Mouse (Mus musculus): ENCODE measurements around the gene Kbtbd13. TPM values are rescaled to one million over a fixed set of nuclear protein-coding genes. Genes with fewer than 3 reads are reported as not detected.

Gene Kbtbd13
- not detected in 2 replicates for polyA plus RNA-seq (2011; ENCODE audit: insufficient read length, low read depth, missing spikeins)

DNA sequence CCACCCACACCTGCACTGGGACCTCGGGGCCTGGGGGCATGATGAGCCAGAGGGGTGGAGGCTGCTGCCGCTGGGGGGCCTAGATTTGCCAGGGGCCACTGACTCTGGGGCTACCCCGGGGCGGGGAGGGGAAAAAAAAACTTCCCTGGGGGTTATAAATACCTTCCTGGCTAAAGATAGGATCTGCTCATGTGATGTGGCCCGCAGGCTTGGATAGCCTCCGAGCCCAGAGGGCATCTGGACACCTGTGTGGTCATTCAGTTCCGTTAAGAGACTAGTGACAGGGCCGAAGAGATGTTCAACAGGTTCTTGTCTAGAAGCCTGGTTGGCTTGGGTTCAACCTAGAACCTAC is at the start of gene Kbtbd13:
Gene Kbtbd13, minus strand, starts transcription at position 40 of the 352 bp plus-strand sequence.
- H3K27ac ChIP-seq (ENCODE audit: insufficient read depth, low read length): no peak within 1 kb of the TSS
- TF ChIP-seq CTCF (IDR thresholded peaks at IDR 0.05; ENCODE audit: borderline replicate concordance, insufficient read depth, low read length): no peak
- no peak for TF ChIP-seq POLR2A (IDR thresholded peaks at IDR 0.05; ENCODE audit: low read depth, low read length)

DNA sequence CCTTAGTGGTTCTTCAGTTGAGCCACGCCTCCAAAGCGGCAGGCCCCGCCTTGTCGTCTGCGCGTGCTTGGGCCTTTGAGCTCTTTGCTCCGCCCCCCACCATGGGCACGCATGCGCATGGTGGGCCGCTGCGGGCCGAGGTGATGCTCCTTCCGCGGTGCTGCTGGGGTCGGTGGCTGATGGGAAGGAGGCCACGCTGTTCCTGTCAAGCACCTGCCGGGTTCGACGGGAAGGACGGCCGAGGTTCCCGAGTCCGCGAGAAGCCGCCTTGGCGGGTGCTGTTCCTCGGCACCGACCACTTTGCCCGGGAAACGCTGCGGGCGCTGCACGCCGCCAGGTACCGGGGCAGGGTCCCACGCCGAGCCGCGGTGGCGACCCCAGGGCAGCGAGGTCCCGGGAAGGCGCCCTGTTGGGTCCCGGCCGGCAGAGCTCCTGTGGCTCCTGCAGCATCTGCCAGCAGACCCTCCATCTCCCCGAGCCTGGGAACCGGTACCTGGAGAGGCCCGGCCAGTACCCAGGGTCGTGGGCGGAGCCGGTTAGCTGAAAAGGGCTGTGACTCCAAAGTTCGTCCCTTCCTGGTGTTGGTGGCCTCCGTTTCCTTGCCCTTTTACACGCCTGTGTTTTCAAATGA is 44.3 kb upstream of the Kbtbd13 start, which contains the start of gene Mtfmt:
Gene Mtfmt, plus strand, starts transcription at position 112 of the 631 bp plus-strand sequence.
- Histone ChIP-seq H3K4me1 (ENCODE audit: control insufficient read depth, insufficient read depth, low read length) (no peaks in the 10 kb centered on the region), H3K4me3 (ENCODE audit: insufficient read depth, low read length) (peak within 1 kb of the TSS; percentile 82), H3K27ac (ENCODE audit: insufficient read depth, low read length) (no peak within 1 kb of the TSS)
- no peak for TF ChIP-seq CTCF (IDR thresholded peaks at IDR 0.05; ENCODE audit: borderline replicate concordance, insufficient read depth, low read length)
- TF ChIP-seq POLR2A (IDR thresholded peaks at IDR 0.05; ENCODE audit: low read depth, low read length): peak; percentile 97

More for the DNA sequence above, at the start of gene Kbtbd13:
- H3K4me1 ChIP-seq (ENCODE audit: control insufficient read depth, insufficient read depth, low read length): no peaks in the 10 kb centered on the region; the same call in 1 of the 2 replicates
- peak within 1 kb of the TSS; percentile 8; the same call in 1 of the 2 replicates for H3K4me3 ChIP-seq (ENCODE audit: insufficient read depth, low read length)

DNA sequence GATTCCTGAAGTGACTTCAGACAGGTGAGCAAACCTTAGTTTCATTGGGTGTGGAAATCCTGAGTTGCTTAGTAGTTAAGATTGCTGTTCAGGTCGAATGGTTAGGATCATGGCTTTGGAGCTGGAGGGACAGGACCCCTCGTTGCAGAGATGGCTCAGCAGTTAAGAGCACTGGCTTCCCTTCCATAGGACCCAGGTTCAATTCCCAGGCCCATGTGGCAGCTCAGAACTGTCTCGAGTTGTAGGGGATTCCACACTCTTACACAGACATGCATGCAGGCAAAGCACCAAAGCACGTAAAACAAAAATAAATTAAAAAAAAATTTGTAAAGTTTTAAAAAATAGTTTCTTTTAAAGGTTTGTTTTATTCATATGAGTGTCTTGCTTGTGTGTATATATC is 43.8 kb upstream of the Kbtbd13 start:
- no peak for TF ChIP-seq POLR2A (IDR thresholded peaks at IDR 0.05; ENCODE audit: low read depth, low read length)
- TF ChIP-seq CTCF (IDR thresholded peaks at IDR 0.05; ENCODE audit: borderline replicate concordance, insufficient read depth, low read length): no peak
- no peak overlapping the region for H3K27ac ChIP-seq (ENCODE audit: insufficient read depth, low read length)
- no peak overlapping the region for H3K4me3 ChIP-seq (ENCODE audit: insufficient read depth, low read length)
- no peaks in the 10 kb centered on the region for H3K4me1 ChIP-seq (ENCODE audit: control insufficient read depth, insufficient read depth, low read length)

DNA sequence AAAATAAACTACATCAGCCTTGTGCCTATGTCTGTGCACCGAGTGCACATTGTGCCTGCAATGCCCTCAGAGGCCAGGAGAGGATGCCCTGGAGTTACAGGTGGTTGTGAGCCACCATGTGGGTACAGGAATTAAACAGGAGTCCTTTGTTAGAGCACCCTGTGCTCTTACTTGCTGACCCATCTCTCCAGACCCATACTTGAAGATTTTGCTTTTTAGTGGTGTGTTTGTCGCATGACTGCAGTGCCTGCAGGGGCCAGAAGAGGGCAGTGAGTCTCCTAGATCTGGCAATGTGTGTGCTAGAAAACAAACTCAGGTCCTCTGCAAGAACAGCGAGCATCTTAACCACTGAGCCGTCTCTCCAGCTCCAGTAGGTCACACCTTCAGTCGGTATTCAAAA is 42.7 kb upstream of the Kbtbd13 start:
- Histone ChIP-seq H3K4me1 (ENCODE audit: control insufficient read depth, insufficient read depth, low read length) (no peaks in the 10 kb centered on the region), H3K27ac (ENCODE audit: insufficient read depth, low read length) (no peak overlapping the region), H3K4me3 (ENCODE audit: insufficient read depth, low read length) (no peak overlapping the region)
- TF ChIP-seq CTCF (IDR thresholded peaks at IDR 0.05; ENCODE audit: borderline replicate concordance, insufficient read depth, low read length): peak; percentile 53; the same call in 1 of the 2 replicates
- TF ChIP-seq POLR2A (IDR thresholded peaks at IDR 0.05; ENCODE audit: low read depth, low read length): no peak

DNA sequence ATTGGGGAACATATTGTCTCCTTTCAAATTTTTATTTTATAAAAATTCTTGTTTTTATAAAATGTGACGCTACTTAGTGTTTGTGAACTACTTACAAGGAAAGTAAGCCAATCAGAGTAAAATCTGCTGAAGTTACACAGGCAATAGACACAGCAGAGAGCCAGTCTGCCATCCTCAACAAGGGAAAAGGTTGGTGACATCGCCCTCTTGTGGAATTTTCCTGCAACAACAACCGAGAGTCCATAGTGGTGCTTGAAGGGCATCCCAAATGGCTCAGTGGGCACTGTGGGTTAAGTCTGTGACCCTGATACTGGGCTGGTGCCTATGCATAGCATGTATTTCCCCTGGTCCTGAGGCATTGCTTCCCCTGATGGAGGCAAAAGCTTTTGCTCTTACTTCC is 40.8 kb upstream of the Kbtbd13 start:
- H3K27ac ChIP-seq (ENCODE audit: insufficient read depth, low read length): no peak overlapping the region
- TF ChIP-seq CTCF (IDR thresholded peaks at IDR 0.05; ENCODE audit: borderline replicate concordance, insufficient read depth, low read length) (peak; percentile 55; the same call in 1 of the 2 replicates), POLR2A (IDR thresholded peaks at IDR 0.05; ENCODE audit: low read depth, low read length) (no peak)
- no peaks in the 10 kb centered on the region for H3K4me1 ChIP-seq (ENCODE audit: control insufficient read depth, insufficient read depth, low read length)
- no peak overlapping the region for H3K4me3 ChIP-seq (ENCODE audit: insufficient read depth, low read length)

DNA sequence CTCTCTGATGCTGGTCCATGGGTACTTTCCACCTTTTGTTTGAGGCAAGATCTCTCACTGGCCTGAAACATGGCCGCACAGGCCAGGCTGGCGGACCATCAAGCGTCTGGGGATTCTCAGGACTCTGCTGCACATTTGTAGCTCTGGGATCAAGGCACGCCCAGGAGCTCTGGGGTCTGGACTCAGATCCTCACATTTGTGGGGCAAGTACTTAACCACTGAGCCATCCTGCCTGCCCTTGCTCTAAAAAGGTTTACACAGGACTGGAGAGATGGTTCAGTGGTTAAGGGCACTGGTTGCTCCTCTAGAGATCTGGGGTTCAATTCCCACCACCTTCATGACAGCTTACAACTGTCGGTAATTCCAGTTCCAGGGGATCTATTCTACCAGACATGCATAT is 39.5 kb upstream of the Kbtbd13 start:
- Histone ChIP-seq H3K4me3 (ENCODE audit: insufficient read depth, low read length) (no peak overlapping the region), H3K4me1 (ENCODE audit: control insufficient read depth, insufficient read depth, low read length) (no peaks in the 10 kb centered on the region), H3K27ac (ENCODE audit: insufficient read depth, low read length) (no peak overlapping the region)
- TF ChIP-seq POLR2A (IDR thresholded peaks at IDR 0.05; ENCODE audit: low read depth, low read length) (no peak), CTCF (IDR thresholded peaks at IDR 0.05; ENCODE audit: borderline replicate concordance, insufficient read depth, low read length) (no peak)

DNA sequence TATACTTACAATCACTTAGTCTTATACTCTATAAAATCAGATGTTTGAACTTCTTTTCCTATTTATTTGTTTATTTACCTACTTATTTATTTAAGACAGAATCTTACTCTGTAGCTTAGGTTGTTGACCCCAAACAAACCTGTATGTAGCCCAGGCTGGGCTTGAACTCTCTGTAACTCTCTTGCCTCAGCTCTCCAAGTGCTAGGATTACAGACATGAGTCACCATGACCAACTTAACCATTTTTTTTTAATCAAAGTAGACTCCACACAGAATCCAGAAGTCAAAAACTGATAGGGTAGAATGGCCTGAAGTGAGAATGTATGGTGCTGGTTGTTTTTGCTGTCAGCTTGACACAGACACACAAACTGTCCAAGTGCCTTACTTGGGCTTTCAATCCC is 38.9 kb upstream of the Kbtbd13 start:
- Histone ChIP-seq H3K27ac (ENCODE audit: insufficient read depth, low read length) (no peak overlapping the region), H3K4me3 (ENCODE audit: insufficient read depth, low read length) (no peak overlapping the region), H3K4me1 (ENCODE audit: control insufficient read depth, insufficient read depth, low read length) (no peaks in the 10 kb centered on the region)
- no peak for TF ChIP-seq POLR2A (IDR thresholded peaks at IDR 0.05; ENCODE audit: low read depth, low read length)
- TF ChIP-seq CTCF (IDR thresholded peaks at IDR 0.05; ENCODE audit: borderline replicate concordance, insufficient read depth, low read length): no peak

DNA sequence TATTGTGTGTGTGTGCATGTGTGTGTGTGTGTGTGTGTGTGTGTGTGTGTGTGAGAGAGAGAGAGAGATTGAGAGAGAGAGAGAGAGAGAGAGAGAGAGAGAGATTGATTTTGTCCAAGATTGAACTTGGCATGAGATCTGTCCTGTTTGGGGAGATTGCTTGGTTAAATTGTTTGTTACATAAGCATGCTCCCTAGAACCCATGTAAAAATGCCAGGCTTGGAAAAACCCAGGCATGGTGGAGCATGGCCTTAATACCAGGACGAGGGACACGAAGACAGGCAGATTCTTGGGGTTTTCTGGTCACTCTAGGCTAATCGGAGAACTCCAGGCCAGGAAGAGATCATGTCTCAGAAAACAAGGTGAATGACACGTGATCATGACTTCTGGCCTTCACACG is 36.6 kb upstream of the Kbtbd13 start:
- TF ChIP-seq CTCF (IDR thresholded peaks at IDR 0.05; ENCODE audit: borderline replicate concordance, insufficient read depth, low read length): no peak
- no peak for TF ChIP-seq POLR2A (IDR thresholded peaks at IDR 0.05; ENCODE audit: low read depth, low read length)
- H3K27ac ChIP-seq (ENCODE audit: insufficient read depth, low read length): no peak overlapping the region

DNA sequence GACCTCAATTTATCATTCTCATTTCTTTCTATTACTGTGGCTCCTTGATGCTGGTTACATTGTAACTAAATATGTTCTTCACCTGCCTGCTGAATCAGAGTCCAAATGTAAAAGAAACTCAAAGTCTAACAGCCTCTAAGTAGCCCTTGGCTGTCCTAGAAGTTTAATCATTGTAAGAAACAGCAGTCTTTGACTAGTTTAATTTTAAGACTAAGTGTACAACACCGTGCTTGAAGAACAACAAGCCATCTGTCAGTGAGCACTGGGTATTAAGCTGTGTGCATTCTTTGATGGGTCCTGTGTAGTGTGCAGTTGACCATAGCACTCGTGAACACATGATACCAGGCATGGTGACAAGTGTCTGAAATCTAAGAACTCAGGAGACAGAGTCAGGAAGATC is 36.1 kb upstream of the Kbtbd13 start:
- TF ChIP-seq CTCF (IDR thresholded peaks at IDR 0.05; ENCODE audit: borderline replicate concordance, insufficient read depth, low read length) (no peak), POLR2A (IDR thresholded peaks at IDR 0.05; ENCODE audit: low read depth, low read length) (no peak)
- Histone ChIP-seq H3K4me3 (ENCODE audit: insufficient read depth, low read length) (no peak overlapping the region), H3K4me1 (ENCODE audit: control insufficient read depth, insufficient read depth, low read length) (no peaks in the 10 kb centered on the region), H3K27ac (ENCODE audit: insufficient read depth, low read length) (no peak overlapping the region)

More for the DNA sequence above, 36.6 kb upstream of the Kbtbd13 start:
- H3K4me3 ChIP-seq (ENCODE audit: insufficient read depth, low read length): no peak overlapping the region
- no peaks in the 10 kb centered on the region for H3K4me1 ChIP-seq (ENCODE audit: control insufficient read depth, insufficient read depth, low read length)

DNA sequence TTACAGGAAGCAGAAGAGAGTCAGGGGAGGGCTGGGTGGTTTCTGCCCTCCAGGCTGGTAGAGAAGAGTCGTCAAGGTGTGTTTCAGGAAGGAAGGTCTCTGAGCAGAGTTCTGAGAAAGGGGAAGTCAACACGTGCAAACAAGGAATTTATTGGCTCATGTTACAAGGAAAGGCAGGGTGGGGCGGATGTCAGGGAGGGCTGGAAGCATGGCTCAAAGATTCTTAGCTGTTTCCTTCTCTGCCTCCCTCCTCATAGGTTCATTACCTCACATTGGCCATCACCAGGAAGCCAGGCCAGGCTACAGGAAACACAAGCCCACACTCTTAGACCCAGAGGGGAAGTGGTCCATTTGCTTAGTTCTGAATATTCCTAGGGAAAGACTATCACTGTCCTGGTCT is 32.9 kb upstream of the Kbtbd13 start:
- no peak overlapping the region for H3K27ac ChIP-seq (ENCODE audit: insufficient read depth, low read length)
- TF ChIP-seq POLR2A (IDR thresholded peaks at IDR 0.05; ENCODE audit: low read depth, low read length) (no peak), CTCF (IDR thresholded peaks at IDR 0.05; ENCODE audit: borderline replicate concordance, insufficient read depth, low read length) (no peak)
- no peak overlapping the region for H3K4me3 ChIP-seq (ENCODE audit: insufficient read depth, low read length)
- no peaks in the 10 kb centered on the region for H3K4me1 ChIP-seq (ENCODE audit: control insufficient read depth, insufficient read depth, low read length)

Data from embryonic fibroblast, embryonic 13.5 days (primary cell).